Mouse (Mus musculus): ENCODE data around the gene Cdadc1. TPM values are rescaled to one million over a fixed set of nuclear protein-coding genes. Genes with fewer than 3 reads are reported as not detected.

Cdadc1 gene
- polyA plus RNA-seq, 2 experiments = 5.9 to 15.7 TPM

DNA sequence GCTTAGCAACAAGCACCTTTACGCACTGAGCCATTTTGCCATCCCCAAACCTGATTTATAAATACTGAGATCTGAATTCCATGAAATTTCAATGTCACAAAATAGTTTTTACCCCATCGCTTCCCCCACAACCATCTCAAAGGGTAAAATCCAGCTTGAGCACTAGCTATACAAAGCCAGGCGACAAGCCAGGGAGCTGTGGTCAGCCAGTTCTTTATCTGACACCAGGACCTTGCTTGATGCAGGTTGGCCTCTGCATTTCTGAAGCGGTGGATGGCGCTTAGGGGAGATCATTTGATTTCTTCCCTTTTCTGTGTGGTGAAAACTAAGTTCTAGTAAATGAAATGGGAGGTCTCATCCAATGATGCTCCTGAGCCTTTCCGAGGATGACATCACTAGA is 34.3 kb upstream of the Cdadc1 start:
- Histone ChIP-seq H3K9me3 (ENCODE audit: control insufficient read depth, low read length) (no peaks in the 10 kb centered on the region), H3K4me1 (replicated peaks; ENCODE audit: control insufficient read depth in 2 of 2, insufficient read depth in 2 of 2, low read length in 1 of 2) (no peaks in the 10 kb centered on the region), H3K9ac (replicated peaks) (no peak overlapping the region), H3K4me3 (ENCODE audit: insufficient read depth in 1 of 2, low read depth in 2 of 2, low read length in 2 of 2) (no peak overlapping the region), H3K36me3 (replicated peaks; ENCODE audit: control insufficient read depth, insufficient read depth, low read depth) (no peaks in the 10 kb centered on the region), H3K27ac (no peak overlapping the region), H3K4me2 (ENCODE audit: low read depth) (no peak overlapping the region), H3K27me3 (ENCODE audit: control insufficient read depth, insufficient read depth, low read length) (no peaks in the 10 kb centered on the region; the same call in 1 of the 2 replicates)
- no peak for ATAC-seq (ENCODE audit: insufficient read depth)
- 56% methylated on average over 6 of the region's 6 CpGs for whole genome bisulfite sequencing (ENCODE audit: insufficient replicate concordance)
- no peak for TF ChIP-seq CTCF (IDR thresholded peaks at IDR 0.05; ENCODE audit: low read depth)
- no peak for TF ChIP-seq EP300 (IDR thresholded peaks at IDR 0.05; ENCODE audit: low read depth)
- DNase-seq (ENCODE audit: low read depth in 3 of 3, low spot score in 3 of 3) = no peak

DNA sequence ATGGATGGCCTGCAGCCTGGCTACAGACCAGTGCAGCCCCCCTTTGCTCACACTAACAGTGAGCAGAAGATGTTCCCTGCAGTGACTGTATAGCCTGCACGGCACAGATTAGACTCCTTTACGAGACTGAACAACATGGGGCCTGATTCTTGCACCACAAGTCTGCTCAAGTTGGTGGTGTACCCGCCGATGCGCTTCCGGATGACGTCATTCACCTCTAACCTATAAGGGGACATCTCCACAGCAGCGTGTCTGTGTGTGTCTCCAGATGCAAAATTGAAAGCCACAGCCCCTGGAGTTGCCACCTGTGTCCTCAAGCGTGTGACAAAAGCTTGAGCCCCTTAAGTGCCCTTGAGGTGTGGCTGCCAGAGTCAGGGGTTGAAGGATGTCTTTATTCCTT is 32.3 kb upstream of the Cdadc1 start:
- no peak for DNase-seq (ENCODE audit: low read depth in 3 of 3, low spot score in 3 of 3)
- H3K4me1 ChIP-seq (replicated peaks; ENCODE audit: control insufficient read depth in 2 of 2, insufficient read depth in 2 of 2, low read length in 1 of 2) = no peaks in the 10 kb centered on the region
- no peaks in the 10 kb centered on the region for H3K9me3 ChIP-seq (ENCODE audit: control insufficient read depth, low read length)
- H3K36me3 ChIP-seq (replicated peaks; ENCODE audit: control insufficient read depth, insufficient read depth, low read depth) = no peaks in the 10 kb centered on the region
- no peak for TF ChIP-seq CTCF (IDR thresholded peaks at IDR 0.05; ENCODE audit: low read depth)
- TF ChIP-seq EP300 (IDR thresholded peaks at IDR 0.05; ENCODE audit: low read depth) = no peak
- no peak for ATAC-seq (ENCODE audit: insufficient read depth)
- no peak overlapping the region for H3K4me3 ChIP-seq (ENCODE audit: insufficient read depth in 1 of 2, low read depth in 2 of 2, low read length in 2 of 2)
- no peak overlapping the region for H3K4me2 ChIP-seq (ENCODE audit: low read depth)
- 75% methylated on average over 9 of the region's 9 CpGs for WGBS (ENCODE audit: insufficient replicate concordance)
- no peak overlapping the region for H3K9ac ChIP-seq (replicated peaks)
- H3K27ac ChIP-seq = no peak overlapping the region
- peaks cover 17% of the 10 kb centered on the region for H3K27me3 ChIP-seq (ENCODE audit: control insufficient read depth, insufficient read depth, low read length)

DNA sequence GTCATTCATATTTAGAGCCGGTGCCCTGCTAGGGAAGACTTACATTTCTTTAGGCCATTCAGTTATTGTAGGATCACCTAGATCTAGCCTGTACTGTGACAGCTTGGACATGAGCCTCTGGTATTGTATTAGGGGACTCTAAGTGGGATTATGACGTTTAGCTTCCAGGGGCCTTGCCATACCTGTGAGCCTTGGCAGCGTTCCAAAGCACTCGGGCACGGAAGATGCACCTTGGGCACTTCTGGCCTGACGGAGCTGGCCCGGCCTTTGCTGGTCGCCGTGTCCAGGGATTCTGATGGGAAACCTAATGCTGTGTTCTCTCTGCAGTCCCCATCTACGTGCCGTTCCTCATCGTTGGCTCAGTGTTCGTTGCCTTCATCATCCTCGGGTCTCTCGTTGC is 31.5 kb upstream of the Cdadc1 start:
- Histone ChIP-seq H3K9me3 (ENCODE audit: control insufficient read depth, low read length) (no peaks in the 10 kb centered on the region), H3K27ac (no peak overlapping the region), H3K4me1 (replicated peaks; ENCODE audit: control insufficient read depth in 2 of 2, insufficient read depth in 2 of 2, low read length in 1 of 2) (no peaks in the 10 kb centered on the region), H3K4me3 (ENCODE audit: insufficient read depth in 1 of 2, low read depth in 2 of 2, low read length in 2 of 2) (no peak overlapping the region), H3K36me3 (replicated peaks; ENCODE audit: control insufficient read depth, insufficient read depth, low read depth) (no peaks in the 10 kb centered on the region), H3K9ac (replicated peaks) (no peak overlapping the region), H3K4me2 (ENCODE audit: low read depth) (no peak overlapping the region), H3K27me3 (ENCODE audit: control insufficient read depth, insufficient read depth, low read length) (peaks cover 23% of the 10 kb centered on the region)
- no peak for ATAC-seq (ENCODE audit: insufficient read depth)
- WGBS (ENCODE audit: insufficient replicate concordance) = 80% methylated on average over 15 of the region's 15 CpGs
- TF ChIP-seq EP300 (IDR thresholded peaks at IDR 0.05; ENCODE audit: low read depth) (no peak), CTCF (IDR thresholded peaks at IDR 0.05; ENCODE audit: low read depth) (no peak)
- no peak for DNase-seq (ENCODE audit: low read depth in 3 of 3, low spot score in 3 of 3)

DNA sequence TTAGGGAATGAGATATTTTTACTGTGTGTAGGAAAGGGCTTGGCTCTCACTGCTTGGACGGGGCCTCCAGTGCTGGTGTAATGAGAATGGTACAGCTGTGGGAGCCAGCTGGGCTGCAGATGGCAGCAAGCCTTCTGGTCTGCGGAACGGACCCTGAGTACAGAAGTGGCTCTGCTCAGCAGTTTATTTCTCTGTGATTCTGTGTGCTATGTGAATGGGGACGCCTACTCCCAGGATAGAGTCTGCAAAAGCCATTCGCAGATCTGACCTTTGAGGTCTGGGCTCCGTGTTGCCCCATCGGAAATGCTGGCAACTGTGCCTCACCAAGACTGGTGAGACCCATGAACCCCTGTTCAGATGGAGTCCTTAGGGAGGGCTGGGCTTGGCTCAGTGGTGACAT is 30.1 kb upstream of the Cdadc1 start:
- WGBS (ENCODE audit: insufficient replicate concordance) = 60% methylated on average over 7 of the region's 7 CpGs
- Histone ChIP-seq H3K4me2 (ENCODE audit: low read depth) (no peak overlapping the region), H3K4me3 (ENCODE audit: insufficient read depth in 1 of 2, low read depth in 2 of 2, low read length in 2 of 2) (no peak overlapping the region), H3K27ac (no peak overlapping the region), H3K9me3 (ENCODE audit: control insufficient read depth, low read length) (no peaks in the 10 kb centered on the region), H3K27me3 (ENCODE audit: control insufficient read depth, insufficient read depth, low read length) (peaks cover 23% of the 10 kb centered on the region), H3K36me3 (replicated peaks; ENCODE audit: control insufficient read depth, insufficient read depth, low read depth) (no peaks in the 10 kb centered on the region), H3K4me1 (replicated peaks; ENCODE audit: control insufficient read depth in 2 of 2, insufficient read depth in 2 of 2, low read length in 1 of 2) (no peaks in the 10 kb centered on the region), H3K9ac (replicated peaks) (no peak overlapping the region)
- ATAC-seq (ENCODE audit: insufficient read depth) (no peak), DNase-seq (ENCODE audit: low read depth in 3 of 3, low spot score in 3 of 3) (no peak)
- TF ChIP-seq EP300 (IDR thresholded peaks at IDR 0.05; ENCODE audit: low read depth) (no peak), CTCF (IDR thresholded peaks at IDR 0.05; ENCODE audit: low read depth) (no peak)

DNA sequence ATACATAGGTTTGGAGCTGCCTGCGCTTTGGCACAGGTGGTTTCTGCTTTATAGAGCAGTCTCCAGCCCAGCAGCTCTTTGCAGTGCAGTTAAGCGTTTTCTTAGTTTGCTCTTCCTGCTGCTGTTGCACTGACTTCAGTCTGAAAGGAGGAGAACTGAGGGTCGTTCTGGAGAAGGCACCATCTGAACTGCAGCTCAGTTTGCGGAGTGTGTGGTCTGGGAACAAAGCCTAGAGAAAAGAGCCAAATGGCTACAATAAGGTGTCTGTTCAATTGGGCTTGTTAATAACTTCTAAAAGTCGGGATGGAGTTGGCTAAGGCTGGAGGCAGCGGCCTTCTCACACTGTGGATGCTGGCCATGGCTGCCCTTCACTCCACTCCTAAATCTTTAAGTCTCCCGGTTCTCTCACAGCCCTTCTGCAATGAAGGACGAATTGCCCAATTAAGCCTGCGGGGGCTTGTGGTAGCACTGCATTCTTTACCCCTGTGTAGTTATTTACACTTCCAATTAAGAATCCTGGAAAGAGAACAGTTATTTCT is 29.5 kb upstream of the Cdadc1 start:
- H3K27ac ChIP-seq = no peak overlapping the region
- TF ChIP-seq EP300 (IDR thresholded peaks at IDR 0.05; ENCODE audit: low read depth) (no peak), CTCF (IDR thresholded peaks at IDR 0.05; ENCODE audit: low read depth) (no peak)
- no peaks in the 10 kb centered on the region for H3K4me1 ChIP-seq (replicated peaks; ENCODE audit: control insufficient read depth in 2 of 2, insufficient read depth in 2 of 2, low read length in 1 of 2)
- H3K4me2 ChIP-seq (ENCODE audit: low read depth) = no peak overlapping the region
- DNase-seq (ENCODE audit: low read depth in 3 of 3, low spot score in 3 of 3) (no peak), ATAC-seq (ENCODE audit: insufficient read depth) (no peak)
- no peak overlapping the region for H3K4me3 ChIP-seq (ENCODE audit: insufficient read depth in 1 of 2, low read depth in 2 of 2, low read length in 2 of 2)
- no peaks in the 10 kb centered on the region for H3K36me3 ChIP-seq (replicated peaks; ENCODE audit: control insufficient read depth, insufficient read depth, low read depth)
- 38% methylated on average over 9 of the region's 9 CpGs for WGBS (ENCODE audit: insufficient replicate concordance)
- H3K27me3 ChIP-seq (ENCODE audit: control insufficient read depth, insufficient read depth, low read length) = peaks cover 23% of the 10 kb centered on the region
- no peaks in the 10 kb centered on the region for H3K9me3 ChIP-seq (ENCODE audit: control insufficient read depth, low read length)
- H3K9ac ChIP-seq (replicated peaks) = no peak overlapping the region
